Mouse (Mus musculus) megakaryocyte, embryonic 14.5 days (primary cell): ENCODE data around the gene Trim46. TPM values are rescaled to one million over a fixed set of nuclear protein-coding genes. Genes with fewer than 3 reads are reported as not detected.

ENCODE experiments used
- H3K27me3 ChIP-seq: replicated peaks from 2 replicates; pipeline ENCODE3; 2012; ENCODE audit warnings: inconsistent platforms
- H3K36me3 ChIP-seq: replicated peaks from 2 replicates; pipeline ENCODE3; 2012; ENCODE audit warnings: low read length, inconsistent platforms, mixed read lengths
- H3K4me1 ChIP-seq: 2 replicates; pipeline ENCODE4 v1.6.1; 2012; ENCODE audit warnings: inconsistent platforms
- H3K4me3 ChIP-seq: replicated peaks from 2 replicates; pipeline ENCODE3; 2012; ENCODE audit warnings: moderate library complexity, mild to moderate bottlenecking, inconsistent platforms
- H3K9me3 ChIP-seq: 2 replicates; pipeline ENCODE4 v1.6.1; 2012; ENCODE audit warnings: inconsistent platforms
- FLI1 ChIP-seq: IDR thresholded peaks from 2 replicates; pipeline ENCODE4 v1.6.1; 2012; ENCODE audit warnings: low read length, inconsistent platforms, mixed read lengths
- GATA1 ChIP-seq: IDR thresholded peaks from 3 replicates; pipeline ENCODE4 v1.6.1; 2012; ENCODE audit warnings: mixed read lengths, low read length, inconsistent platforms, borderline replicate concordance
- polyA plus RNA-seq: library from polyadenylated mRNA; stranded (reverse); fragments of >175 nt; gene quantifications from 2 replicates; pipeline ENCODE4 v1.2.3, GENCODE M21; 2012; ENCODE audit warnings: low replicate concordance; ENCODE audit not compliant: insufficient read depth

Trim46 gene
- polyA plus RNA-seq, 1 experiment: 2.1 TPM

GRCm38 (mm10) chr3:89214681-89215411 is 31.3 kb downstream of the Trim46 start, which contains the start of gene Thbs3:
Thbs3 (plus strand) TSS chr3:89215180.
- TF ChIP-seq GATA1: no peak
- TF ChIP-seq FLI1: no peak
- peaks cover 75% of the 10 kb centered on the region for H3K4me1 ChIP-seq
- peaks cover 33% of the 10 kb centered on the region for H3K27me3 ChIP-seq
- H3K4me3 ChIP-seq: peak within 1 kb of the TSS; percentile 99
- H3K9me3 ChIP-seq: no peaks in the 10 kb centered on the region
- peaks cover 23% of the 10 kb centered on the region for H3K36me3 ChIP-seq

- H3K4me3 ChIP-seq: peak overlapping the region; percentile 99
- no peaks in the 10 kb centered on the region for H3K9me3 ChIP-seq
- peaks cover 69% of the 10 kb centered on the region for H3K4me1 ChIP-seq
- TF ChIP-seq GATA1: no peak
- TF ChIP-seq FLI1: no peak
- peaks cover 26% of the 10 kb centered on the region for H3K27me3 ChIP-seq
- peaks cover 31% of the 10 kb centered on the region for H3K36me3 ChIP-seq
Measured at GRCm38 (mm10) chr3:89213803-89214530, 32.1 kb downstream of the Trim46 start.

GRCm38 (mm10) chr3:89210731-89211130 is 35.4 kb downstream of the Trim46 start:
- H3K4me1 ChIP-seq: peaks cover 51% of the 10 kb centered on the region
- TF ChIP-seq FLI1 (no peak), GATA1 (no peak)
- H3K4me3 ChIP-seq: no peak overlapping the region
- H3K36me3 ChIP-seq: peaks cover 64% of the 10 kb centered on the region
- H3K9me3 ChIP-seq: no peaks in the 10 kb centered on the region
- H3K27me3 ChIP-seq: peaks cover 2% of the 10 kb centered on the region

DNA sequence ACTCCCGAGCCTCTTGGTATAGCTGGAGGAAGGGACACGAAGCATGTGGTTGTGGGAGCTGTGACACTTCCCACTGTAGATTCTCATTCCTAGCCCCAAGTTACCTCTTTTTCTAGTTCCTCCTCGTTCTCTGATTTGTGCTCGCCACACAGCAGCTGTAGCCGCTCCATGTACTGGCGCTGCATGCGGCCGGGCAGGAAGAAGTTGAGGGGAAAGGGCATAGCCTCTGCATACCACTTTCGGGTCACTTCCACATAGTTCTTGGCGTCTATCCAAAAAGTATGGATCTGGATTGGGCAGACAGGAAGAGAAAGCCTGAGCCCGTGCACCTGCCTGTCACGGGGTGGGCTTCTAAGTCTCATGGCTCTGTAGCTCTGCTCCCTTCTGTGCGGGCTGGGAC is 35.9 kb downstream of the Trim46 start:
- Histone ChIP-seq H3K9me3 (no peaks in the 10 kb centered on the region), H3K36me3 (peaks cover 69% of the 10 kb centered on the region), H3K4me3 (no peak overlapping the region), H3K4me1 (peaks cover 46% of the 10 kb centered on the region), H3K27me3 (peaks cover 1% of the 10 kb centered on the region)
- TF ChIP-seq FLI1 (no peak), GATA1 (no peak)

DNA sequence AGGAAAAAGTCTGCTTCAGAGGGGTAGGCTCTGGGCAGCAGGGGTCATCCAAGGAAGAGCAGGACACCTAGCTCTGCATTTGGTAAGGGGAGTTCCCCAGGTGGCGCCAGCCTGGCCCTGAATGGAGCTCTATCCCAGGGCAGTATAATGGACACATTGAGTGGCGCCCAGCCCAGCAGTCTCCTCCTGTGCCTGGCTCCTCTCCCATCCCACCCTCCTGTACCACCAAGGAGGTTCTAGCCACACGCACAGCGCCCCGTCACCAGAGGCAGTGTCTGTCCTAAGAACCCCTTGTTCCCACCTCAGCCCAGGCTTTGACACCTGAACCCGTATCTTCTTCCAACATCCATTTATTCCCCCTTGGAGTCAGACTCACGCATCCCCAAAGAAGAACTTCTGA is 36.4 kb downstream of the Trim46 start:
- H3K27me3 ChIP-seq: no peaks in the 10 kb centered on the region
- H3K4me1 ChIP-seq: peaks cover 41% of the 10 kb centered on the region
- H3K4me3 ChIP-seq: no peak overlapping the region
- TF ChIP-seq GATA1: no peak
- no peak for TF ChIP-seq FLI1
- peaks cover 74% of the 10 kb centered on the region for H3K36me3 ChIP-seq
- H3K9me3 ChIP-seq: no peaks in the 10 kb centered on the region

DNA sequence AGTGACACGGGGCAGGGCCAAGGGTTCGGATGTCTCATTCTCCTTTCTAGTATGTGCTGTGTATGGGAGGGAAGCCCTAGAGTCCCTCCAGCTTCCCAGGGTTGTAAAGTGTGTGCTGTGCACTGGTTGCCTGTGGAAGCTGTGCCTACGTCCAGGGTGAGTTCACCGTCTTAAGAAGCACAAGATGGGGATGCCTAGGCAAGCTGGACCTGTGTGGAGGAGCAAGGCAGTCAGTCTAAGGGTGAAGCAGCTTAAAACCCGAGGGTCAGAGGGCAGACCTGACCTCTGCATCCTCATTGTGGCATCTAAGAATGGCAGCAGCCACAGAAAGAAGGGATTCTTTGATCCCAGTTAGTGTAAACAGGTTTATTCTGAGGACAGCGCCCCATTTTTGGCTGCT is 37.4 kb downstream of the Trim46 start:
- Histone ChIP-seq H3K36me3 (peaks cover 84% of the 10 kb centered on the region), H3K4me1 (peaks cover 40% of the 10 kb centered on the region)

DNA sequence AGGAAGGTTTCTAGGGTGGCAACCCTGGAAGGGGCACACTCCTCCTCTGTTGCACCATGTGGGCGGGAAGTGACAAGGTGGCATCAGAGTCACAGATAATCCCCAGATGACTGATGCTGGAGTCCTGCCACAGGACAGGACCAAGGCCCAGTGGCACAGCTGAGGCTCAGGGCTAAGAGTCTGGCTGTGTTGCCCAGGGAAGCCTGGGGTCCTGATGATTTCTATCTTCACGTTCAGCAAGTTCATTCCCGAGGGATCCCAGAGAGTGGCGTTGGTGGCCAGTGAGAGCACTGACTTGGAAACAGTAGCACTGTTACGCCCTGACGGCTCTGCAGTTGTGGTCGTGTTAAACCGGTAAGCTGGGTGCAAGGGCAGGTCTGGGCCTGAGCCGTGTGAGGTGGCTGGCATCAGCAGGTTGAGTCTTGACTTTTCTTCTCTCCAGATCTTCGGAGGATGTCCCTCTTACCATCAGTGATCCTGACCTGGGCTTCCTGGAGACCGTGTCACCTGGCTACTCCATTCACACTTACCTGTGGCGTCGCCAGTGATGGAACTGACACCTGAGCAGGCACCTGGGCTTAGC is 37.9 kb downstream of the Trim46 start:
- H3K9me3 ChIP-seq: no peaks in the 10 kb centered on the region
- peaks cover 84% of the 10 kb centered on the region for H3K36me3 ChIP-seq
- peaks cover 42% of the 10 kb centered on the region for H3K4me1 ChIP-seq
- no peak overlapping the region for H3K4me3 ChIP-seq
- TF ChIP-seq FLI1 (no peak), GATA1 (no peak)
- H3K27me3 ChIP-seq: no peaks in the 10 kb centered on the region

More for the DNA sequence above, 37.4 kb downstream of the Trim46 start:
- no peak overlapping the region for H3K4me3 ChIP-seq
- no peaks in the 10 kb centered on the region for H3K27me3 ChIP-seq
- no peak for TF ChIP-seq FLI1
- TF ChIP-seq GATA1: no peak
- H3K9me3 ChIP-seq: no peaks in the 10 kb centered on the region

DNA sequence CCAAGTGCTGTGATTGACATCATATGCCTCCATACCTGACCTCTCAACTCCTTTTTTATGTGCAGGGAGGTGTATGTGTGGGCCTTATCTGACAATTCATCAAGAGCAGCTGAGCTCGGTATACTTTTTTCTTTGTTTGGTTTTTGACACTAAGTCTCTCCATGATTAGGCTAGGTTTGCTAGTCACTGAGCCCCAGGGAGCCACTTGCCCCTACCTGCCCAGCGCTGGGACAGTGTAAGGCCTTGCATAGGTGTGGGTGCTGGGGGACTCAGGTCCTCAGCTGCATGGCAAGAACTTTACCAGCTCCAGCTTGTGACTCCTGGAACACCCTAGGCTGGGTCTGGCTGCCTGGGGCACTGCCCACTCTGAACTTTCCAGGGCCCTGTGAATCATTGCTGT is 39.4 kb downstream of the Trim46 start:
- TF ChIP-seq GATA1 (no peak), FLI1 (no peak)
- H3K4me1 ChIP-seq: peaks cover 35% of the 10 kb centered on the region
- H3K9me3 ChIP-seq: no peaks in the 10 kb centered on the region
- H3K36me3 ChIP-seq: peaks cover 80% of the 10 kb centered on the region
- no peak overlapping the region for H3K4me3 ChIP-seq
- H3K27me3 ChIP-seq: no peaks in the 10 kb centered on the region

GRCm38 (mm10) chr3:89206079-89206478 is 40.0 kb downstream of the Trim46 start:
- Histone ChIP-seq H3K4me1 (peaks cover 34% of the 10 kb centered on the region), H3K36me3 (peaks cover 74% of the 10 kb centered on the region), H3K9me3 (no peaks in the 10 kb centered on the region), H3K27me3 (no peaks in the 10 kb centered on the region), H3K4me3 (no peak overlapping the region)
- TF ChIP-seq GATA1 (no peak), FLI1 (no peak)

GRCm38 (mm10) chr3:89203142-89203514 is 43.0 kb downstream of the Trim46 start:
- peaks cover 24% of the 10 kb centered on the region for H3K4me1 ChIP-seq
- peaks cover 44% of the 10 kb centered on the region for H3K36me3 ChIP-seq
- H3K9me3 ChIP-seq: no peaks in the 10 kb centered on the region
- H3K4me3 ChIP-seq: peak overlapping the region; percentile 94
- no peaks in the 10 kb centered on the region for H3K27me3 ChIP-seq
- TF ChIP-seq GATA1: no peak
- no peak for TF ChIP-seq FLI1
